Mouse (Mus musculus) cortical plate, adult 2 months (tissue): ENCODE data around the gene Kcna7. TPM values are rescaled to one million over a fixed set of nuclear protein-coding genes. Genes with fewer than 3 reads are reported as not detected.

Experiments
- H3K27ac ChIP-seq: fragments of 200-500 bp; 2 replicates; pipeline ENCODE4 v1.5.1; 2012; ENCODE audit warnings: low read length, control low read depth, inconsistent platforms; ENCODE audit not compliant: insufficient read depth
- H3K4me1 ChIP-seq: fragments of 200-500 bp; 2 replicates; pipeline ENCODE4 v1.6.1; 2011; ENCODE audit warnings: low read length; ENCODE audit not compliant: control insufficient read depth, insufficient read depth
- H3K4me3 ChIP-seq: fragments of 200-500 bp; 2 replicates; pipeline ENCODE4 v1.5.1; 2011; ENCODE audit warnings: mild to moderate bottlenecking, low read length, control low read depth; ENCODE audit not compliant: insufficient read depth
- CTCF ChIP-seq: fragments of 200-500 bp; IDR thresholded peaks from 2 replicates; pipeline ENCODE4 v1.5.1; 2011; ENCODE audit warnings: mild to moderate bottlenecking, control low read depth, low read length; ENCODE audit not compliant: insufficient read depth; ENCODE audit errors: extremely low read depth
- POLR2A ChIP-seq: fragments of 200-500 bp; IDR thresholded peaks from 2 replicates; pipeline ENCODE4 v1.6.1; 2011; ENCODE audit warnings: mild to moderate bottlenecking, low read length, control low read depth; ENCODE audit not compliant: insufficient read depth; ENCODE audit errors: extremely low read depth
- polyA plus RNA-seq: library from polyadenylated mRNA; depleted of rRNA; stranded (reverse); fragments of >200 nt; gene quantifications from 2 replicates; pipeline ENCODE4 v1.2.3, GENCODE M21; 2012

Kcna7 gene
- polyA plus RNA-seq, 1 experiment: not detected

GRCm38 (mm10) chr7:45408351-45408750, 2.9 kb downstream of the Kcna7 start:
- Histone ChIP-seq H3K4me3 (no peak overlapping the region), H3K27ac (no peak overlapping the region), H3K4me1 (no peaks in the 10 kb centered on the region)
- no peak for TF ChIP-seq CTCF
- TF ChIP-seq POLR2A: no peak

- TF ChIP-seq POLR2A (no peak), CTCF (no peak)
- Histone ChIP-seq H3K27ac (no peak overlapping the region), H3K4me3 (no peak overlapping the region), H3K4me1 (no peaks in the 10 kb centered on the region)
These were observed 3.5 kb downstream of the Kcna7 start for GRCm38 (mm10) chr7:45408949-45409348.

- TF ChIP-seq CTCF: no peak
- Histone ChIP-seq H3K4me1 (no peaks in the 10 kb centered on the region), H3K4me3 (no peak overlapping the region), H3K27ac (no peak overlapping the region)
These were observed 4.2 kb downstream of the Kcna7 start for GRCm38 (mm10) chr7:45409497-45410163.

- Histone ChIP-seq H3K4me3 (no peak overlapping the region), H3K27ac (no peak overlapping the region), H3K4me1 (no peaks in the 10 kb centered on the region)
- TF ChIP-seq POLR2A (no peak), CTCF (no peak)
These were observed 7.0 kb downstream of the Kcna7 start for GRCm38 (mm10) chr7:45412421-45412820.

- TF ChIP-seq CTCF (no peak), POLR2A (no peak)
- no peak within 1 kb of the TSS for H3K4me3 ChIP-seq
- H3K4me1 ChIP-seq: no peaks in the 10 kb centered on the region
- H3K27ac ChIP-seq: no peak within 1 kb of the TSS
These were observed 7.8 kb downstream of the Kcna7 start, which contains the start of gene Ntf5 for GRCm38 (mm10) chr7:45413113-45413863. Gene Ntf5, plus strand, starts transcription at chr7:45413695.

GRCm38 (mm10) chr7:45413864-45414739, 8.6 kb downstream of the Kcna7 start:
- Histone ChIP-seq H3K27ac (no peak overlapping the region), H3K4me1 (no peaks in the 10 kb centered on the region), H3K4me3 (no peak overlapping the region)
- TF ChIP-seq CTCF (no peak), POLR2A (no peak)

- TF ChIP-seq POLR2A (no peak), CTCF (no peak)
These were observed 9.3 kb downstream of the Kcna7 start for GRCm38 (mm10) chr7:45414740-45415224.

GRCm38 (mm10) chr7:45415636-45416035, 10.2 kb downstream of the Kcna7 start:
- TF ChIP-seq CTCF: no peak
- no peak for TF ChIP-seq POLR2A
- no peak overlapping the region for H3K4me3 ChIP-seq
- no peaks in the 10 kb centered on the region for H3K4me1 ChIP-seq
- no peak overlapping the region for H3K27ac ChIP-seq

More at GRCm38 (mm10) chr7:45414740-45415224, 9.3 kb downstream of the Kcna7 start:
- H3K4me3 ChIP-seq: no peak overlapping the region
- H3K27ac ChIP-seq: no peak overlapping the region
- no peaks in the 10 kb centered on the region for H3K4me1 ChIP-seq

- TF ChIP-seq CTCF (no peak), POLR2A (no peak)
- Histone ChIP-seq H3K4me3 (no peak overlapping the region), H3K27ac (no peak overlapping the region), H3K4me1 (no peaks in the 10 kb centered on the region)
These were observed 12.6 kb downstream of the Kcna7 start for GRCm38 (mm10) chr7:45417962-45418492.
